ENCODE assay signal across 11 mouse cellular contexts in genomic region chr11:11907703-11908413, GRCm38 (mm10). TPM values are rescaled to one million over a fixed set of nuclear protein-coding genes. Genes with fewer than 3 reads are reported as not detected.
DNase-seq lines count a peak whose midpoint lies in the region; ATAC-seq and TF ChIP-seq lines count a peak whose summit lies in the region.
"Had no signal": no experiment of that assay in that cellular context is flagged by ENCODE, and none has a peak within 500 bp of the region (broad histone marks: within the 10 kb centered on the region; RNA-seq: fewer than 3 reads in every experiment).

No protein-coding gene starts in this region.

- no peaks in the 10 kb centered on the region for H3K36me3 ChIP-seq in limb, embryonic 14.5 days (ENCODE audit: control insufficient read depth, insufficient read depth, low read length)
- H3K36me3 ChIP-seq: liver, embryonic 12.5 days; midbrain, embryonic 12.5 days; neural tube, embryonic 15.5 days had no signal

- no peaks in the 10 kb centered on the region for H3K27me3 ChIP-seq in limb, embryonic 14.5 days (ENCODE audit: control insufficient read depth, insufficient read depth, low read length)
- H3K27me3 ChIP-seq: liver, embryonic 12.5 days; midbrain, embryonic 12.5 days; neural tube, embryonic 15.5 days had no signal

- TF ChIP-seq POLR2A in limb, embryonic 14.5 days (IDR thresholded peaks at IDR 0.05; ENCODE audit: borderline replicate concordance, extremely low read depth, insufficient read depth, insufficient read length) = no peak

- peak overlapping the region; percentile 35 for H3K27ac ChIP-seq in limb, embryonic 14.5 days (replicated peaks; ENCODE audit: low read depth, low read length)
- no peak overlapping the region for H3K27ac ChIP-seq in layer of hippocampus, adult 2 months
- H3K27ac ChIP-seq: liver, embryonic 12.5 days; midbrain, embryonic 12.5 days; neural tube, embryonic 15.5 days had no signal

- no peaks in the 10 kb centered on the region for H3K4me1 ChIP-seq in limb, embryonic 14.5 days (ENCODE audit: control insufficient read depth, insufficient read depth, low read length)
- H3K4me1 ChIP-seq: liver, embryonic 12.5 days; midbrain, embryonic 12.5 days; neural tube, embryonic 15.5 days had no signal

- H3K4me3 ChIP-seq in limb, embryonic 14.5 days (replicated peaks; ENCODE audit: low read length) = no peak overlapping the region
- no peak overlapping the region for H3K4me3 ChIP-seq in layer of hippocampus, adult 2 months
- H3K4me3 ChIP-seq: liver, embryonic 12.5 days; midbrain, embryonic 12.5 days; neural tube, embryonic 15.5 days had no signal

- no peak overlapping the region for H3K4me2 ChIP-seq in limb, embryonic 14.5 days (replicated peaks; ENCODE audit: low read depth, low read length, severe bottlenecking)
- H3K4me2 ChIP-seq: liver, embryonic 12.5 days; midbrain, embryonic 12.5 days; neural tube, embryonic 15.5 days had no signal

- 0 out of 2 replicates have a peak, but pooled peaks cover 3% of the 10 kb centered on the region for H3K9me3 ChIP-seq in limb, embryonic 14.5 days (ENCODE audit: control insufficient read depth, low read length)
- H3K9me3 ChIP-seq: liver, embryonic 12.5 days; midbrain, embryonic 12.5 days; neural tube, embryonic 15.5 days had no signal

- 25% methylated on average over 7 of the region's 7 CpGs for WGBS in limb, embryonic 14.5 days

- no peak for TF ChIP-seq CTCF in layer of hippocampus, adult 2 months (conservative IDR thresholded peaks at IDR 0.05)

- peak; percentile 56 for DNase-seq in gastrocnemius, adult 18-20 months (ENCODE audit: low spot score)
- DNase-seq in gastrocnemius, postnatal 4 days (ENCODE audit: low spot score in 2 of 2) = no peak
- DNase-seq in right cerebral cortex, adult 2 months (ENCODE audit: low spot score in 2 of 2) = peak; percentile 23 to 25
- no peak for DNase-seq in right cerebral cortex, postnatal 25 days
- DNase-seq in limb, embryonic 14.5 days (ENCODE audit: low spot score) = peak; percentile 63
- no peak for DNase-seq in layer of hippocampus, adult 2 months (ENCODE audit: low spot score in 2 of 2)
- no peak for DNase-seq in thymus, adult 18-20 months
- DNase-seq in liver = no peak

- no peak overlapping the region for H3K9ac ChIP-seq in limb, embryonic 14.5 days (ENCODE audit: low read depth, low read length, severe bottlenecking)
- H3K9ac ChIP-seq: liver, embryonic 12.5 days; midbrain, embryonic 12.5 days; neural tube, embryonic 15.5 days had no signal

- peak; percentile 62 for ATAC-seq in limb, embryonic 14.5 days (ENCODE audit: low FRiP score, low read depth)
- ATAC-seq: liver, embryonic 12.5 days had no signal

RNA-seq across cellular contexts. Expression of gene Ddc, which starts 9.9 kb away (rescaled TPM):
- total RNA-seq in gastrocnemius, adult 18-20 months (2021) = under 1 TPM; 0.66 to 0.71 TPM
- 10 to 100 TPM; 60.0 to 67.4 TPM for total RNA-seq in gastrocnemius, postnatal 4 days (2021)
- polyA plus RNA-seq in limb, embryonic 14.5 days (2012; rRNA removed) = 10.9 and 12.6 TPM in 2 replicates
- 16.5 and 20.7 TPM in 2 replicates for polyA plus RNA-seq in limb, embryonic 14.5 days (2014; fragmentation: Nextera tagmentation; extraction: Ambion mirVana)
- total RNA-seq in layer of hippocampus, adult 2 months (2021) = 1 to 10 TPM; 8.1 to 8.9 TPM

Comparison
In these comparisons a context has a peak if more than half of its experiments do, and no peak if none do; other contexts are left out.
1. DNase-seq: peak in gastrocnemius, adult 18-20 months (single experiment), right cerebral cortex, adult 2 months (2 of 2) and limb, embryonic 14.5 days (single experiment); none in gastrocnemius, postnatal 4 days (0 of 2), right cerebral cortex, postnatal 25 days (single experiment), layer of hippocampus, adult 2 months (0 of 2), thymus, adult 18-20 months (0 of 2) and liver (single experiment).
2. RNA of gene Ddc, which starts 9.9 kb away (total RNA-seq): 60.0 to 67.4 TPM in gastrocnemius, postnatal 4 days; 8.1 to 8.9 TPM in layer of hippocampus, adult 2 months and 0.66 to 0.71 TPM in gastrocnemius, adult 18-20 months; every median in the first group is over 4 times any median in the second.